Mouse (Mus musculus) heart, postnatal 25 days (tissue): ENCODE measurements around the gene Olfr175-ps1. TPM values are rescaled to one million over a fixed set of nuclear protein-coding genes. Genes with fewer than 3 reads are reported as not detected.

ENCODE experiments used
- DNase-seq: peaks from one replicate; pipeline ENCODE4 v3.0.0; 2022; ENCODE audit warnings: low spot score
- intact Hi-C: fragments of 180-260 bp; cut with DNase I; formaldehyde crosslinking; loops from one replicate; pipeline ENCODE4 v1.15.1; 2025
- total RNA-seq, 2 experiments: library from RNA; stranded (reverse); gene quantifications; 2 replicates each; pipeline ENCODE4 v1.2.3; 2021

Olfr175-ps1 gene
- not detected for total RNA-seq

GRCm38 (mm10) chr16:58826732-58827319 is at the start of gene Olfr175-ps1:
TSS of gene Olfr175-ps1 (minus strand) at chr16:58826782.
- DNase-seq: no peak
- intact Hi-C loops: no loop called here

GRCm38 (mm10) chr16:58874668-58875067 is 48.1 kb upstream of the Olfr175-ps1 start, which contains the start of gene Olfr177:
TSS of gene Olfr177 (minus strand) at chr16:58874768.
- intact Hi-C loops: no loop called here
- DNase-seq: no peak

- intact Hi-C loops: no loop called here
- DNase-seq: no peak
Measured at GRCm38 (mm10) chr16:58861479-58861878, 34.9 kb upstream of the Olfr175-ps1 start.

GRCm38 (mm10) chr16:58860032-58860737 is 33.6 kb upstream of the Olfr175-ps1 start:
- no peak for DNase-seq
- intact Hi-C loops: no loop called here

- no peak for DNase-seq
- intact Hi-C loops: no loop called here
Measured at GRCm38 (mm10) chr16:58800168-58800567, 26.4 kb downstream of the Olfr175-ps1 start, which contains the start of gene Olfr173. TSS of gene Olfr173 (minus strand) at chr16:58800268.

Other genes with a start within 250 kb of the Olfr175-ps1 start
- gene Gm813, start 209.8 kb downstream of the Olfr175-ps1 start, total RNA-seq: not detected
- not detected for gene E330017A01Rik, start 188.0 kb downstream of the Olfr175-ps1 start, total RNA-seq
- 10 to 100 TPM; 35.3 to 40.8 TPM for gene Cpox, start 156.5 kb downstream of the Olfr175-ps1 start, total RNA-seq
- gene Gpr15, start 107.7 kb downstream of the Olfr175-ps1 start, total RNA-seq: not detected
- 10 to 100 TPM; 55.7 to 59.6 TPM for gene Cldnd1, start 98.9 kb downstream of the Olfr175-ps1 start, total RNA-seq
- not detected for gene Olfr172, start 63.6 kb downstream of the Olfr175-ps1 start, total RNA-seq
- not detected for gene Olfr173, start 26.5 kb downstream of the Olfr175-ps1 start, total RNA-seq
- not detected for gene Olfr177, start 48.0 kb upstream of the Olfr175-ps1 start, total RNA-seq
- not detected for gene Olfr178, start 65.3 kb upstream of the Olfr175-ps1 start, total RNA-seq
- not detected for gene Olfr181, start 102.0 kb upstream of the Olfr175-ps1 start, total RNA-seq
- not detected for gene Olfr180, start 102.6 kb upstream of the Olfr175-ps1 start, total RNA-seq
- not detected for gene Olfr183, start 168.6 kb upstream of the Olfr175-ps1 start, total RNA-seq
- gene Olfr186, start 203.5 kb upstream of the Olfr175-ps1 start, total RNA-seq: not detected
- gene Olfr187, start 213.0 kb upstream of the Olfr175-ps1 start, total RNA-seq: not detected